Mouse (Mus musculus) spleen, postnatal 36 days (tissue): ENCODE data around the gene Celf2.
A peak's percentile ranks its signal among the peaks of the same experiment; 100 is the strongest.

Experiments
- DNase-seq, 2 experiments: peaks; one replicate each; pipeline ENCODE4 v3.0.0; 2022; ENCODE audit warnings: low spot score in 2 of 2, mixed read lengths in 1 of 2

Celf2 gene

DNA sequence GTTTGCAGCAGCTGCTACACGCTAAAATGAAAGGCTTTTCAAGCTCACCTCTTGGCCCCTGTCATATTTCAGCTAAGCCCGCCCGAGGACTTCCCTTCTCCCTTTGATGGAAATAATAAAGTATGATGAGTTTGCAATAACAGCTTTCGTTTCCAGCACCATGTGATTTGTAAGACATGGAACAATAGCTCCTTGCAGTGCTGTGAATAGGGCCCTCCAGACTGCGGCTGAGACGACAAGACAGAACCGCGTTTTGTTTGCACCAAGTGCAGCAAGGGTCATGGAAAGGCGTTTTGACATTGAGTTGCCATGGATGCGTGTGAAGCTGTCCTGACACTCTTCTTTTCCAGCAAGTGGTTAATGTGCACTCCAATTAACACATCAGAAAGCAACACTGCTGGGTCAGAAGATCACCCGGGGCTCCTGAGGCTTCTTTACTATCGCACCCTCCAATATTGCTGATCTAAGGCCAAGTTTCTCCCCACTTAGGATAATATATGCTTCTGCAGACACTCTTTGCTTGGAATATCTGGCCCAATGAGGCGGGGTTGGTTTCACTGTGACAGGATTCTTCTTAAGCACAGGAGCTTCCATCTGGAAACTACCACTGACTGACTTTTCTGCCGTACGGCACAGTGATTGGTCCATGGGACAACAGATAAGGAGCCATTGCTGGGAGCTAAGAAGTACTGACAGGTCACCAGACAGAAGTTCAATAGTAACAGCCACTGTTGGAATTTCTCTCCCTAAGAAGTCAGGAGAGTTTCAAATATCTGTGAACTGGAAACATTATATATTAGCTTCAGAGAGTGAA lies 301.5 kb downstream of the Celf2 start:
- no peak for DNase-seq

DNA sequence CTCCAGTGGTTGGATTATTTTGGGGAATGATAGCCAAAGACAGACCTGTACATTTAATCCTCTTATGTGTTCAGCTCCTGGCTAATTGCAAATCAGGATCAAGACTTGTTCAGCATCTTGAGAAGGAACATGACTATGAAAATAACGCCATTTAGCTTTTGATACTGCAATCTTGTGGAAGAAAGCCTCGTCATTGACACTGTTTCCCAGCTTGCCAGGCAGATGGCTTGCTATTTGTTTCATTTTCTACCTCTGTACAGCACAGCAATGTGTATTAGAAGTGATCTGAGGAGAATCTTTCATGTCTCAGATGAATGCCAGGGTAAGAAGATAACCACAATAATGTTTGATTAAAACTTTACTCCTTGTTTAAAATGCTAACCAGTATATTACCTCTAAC lies 315.9 kb downstream of the Celf2 start:
- DNase-seq, result no peak

DNA sequence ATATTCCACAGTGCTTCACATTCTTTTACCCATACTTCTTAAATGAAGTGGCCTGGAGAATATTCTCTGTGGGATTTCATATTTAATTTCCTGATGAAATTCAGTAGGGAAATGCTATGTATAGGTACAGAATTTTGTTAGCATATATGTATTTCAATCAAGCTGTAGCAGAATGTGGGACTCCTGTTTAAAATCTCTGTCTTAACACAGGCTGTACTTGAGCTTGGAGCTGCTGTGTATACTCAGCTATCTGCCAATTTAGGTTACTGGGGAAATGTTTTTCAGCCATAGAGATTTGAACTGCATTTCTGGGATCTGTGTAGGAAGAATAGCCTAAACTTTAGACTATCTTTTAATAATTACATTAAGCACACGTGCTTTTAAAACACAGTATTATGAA lies 330.2 kb downstream of the Celf2 start:
- no peak for DNase-seq

DNA sequence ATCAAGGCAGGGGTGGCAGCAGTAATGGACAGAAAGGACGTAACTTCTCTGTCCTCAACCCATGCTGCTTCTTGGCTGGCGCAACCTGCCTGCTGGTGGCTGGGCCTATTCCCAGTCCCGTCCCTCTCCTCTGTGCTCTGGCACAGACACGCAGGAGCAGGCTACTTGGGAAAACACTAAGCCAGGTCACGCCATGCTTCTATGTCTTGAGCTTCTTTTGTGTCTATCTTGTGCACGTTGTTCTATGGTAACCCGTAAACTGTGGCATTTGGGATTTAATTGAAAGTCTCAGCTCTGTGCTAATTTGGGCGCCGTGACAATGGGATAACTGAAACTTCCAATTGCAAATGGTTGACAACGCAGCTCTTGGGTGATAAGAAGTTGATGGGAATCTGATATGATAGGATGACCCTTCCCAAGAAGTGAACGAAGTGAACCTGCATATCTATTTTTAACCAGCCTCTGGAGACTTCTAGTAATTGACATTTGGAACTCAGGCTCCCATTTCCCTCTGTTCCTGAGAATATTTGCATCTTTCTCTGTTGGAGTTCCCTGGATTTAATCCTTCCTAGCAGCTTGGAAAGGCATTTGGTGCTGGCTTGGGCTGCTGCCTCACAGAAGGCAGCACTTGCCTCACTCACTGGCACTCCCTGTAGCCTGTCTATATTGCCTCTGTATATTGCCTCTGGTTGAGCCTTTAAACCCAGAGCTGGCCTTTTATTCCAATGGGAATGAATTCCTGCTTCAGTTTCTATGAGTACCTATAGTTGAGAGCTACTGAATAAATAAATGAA lies 335.9 kb downstream of the Celf2 start:
- no peak for DNase-seq

DNA sequence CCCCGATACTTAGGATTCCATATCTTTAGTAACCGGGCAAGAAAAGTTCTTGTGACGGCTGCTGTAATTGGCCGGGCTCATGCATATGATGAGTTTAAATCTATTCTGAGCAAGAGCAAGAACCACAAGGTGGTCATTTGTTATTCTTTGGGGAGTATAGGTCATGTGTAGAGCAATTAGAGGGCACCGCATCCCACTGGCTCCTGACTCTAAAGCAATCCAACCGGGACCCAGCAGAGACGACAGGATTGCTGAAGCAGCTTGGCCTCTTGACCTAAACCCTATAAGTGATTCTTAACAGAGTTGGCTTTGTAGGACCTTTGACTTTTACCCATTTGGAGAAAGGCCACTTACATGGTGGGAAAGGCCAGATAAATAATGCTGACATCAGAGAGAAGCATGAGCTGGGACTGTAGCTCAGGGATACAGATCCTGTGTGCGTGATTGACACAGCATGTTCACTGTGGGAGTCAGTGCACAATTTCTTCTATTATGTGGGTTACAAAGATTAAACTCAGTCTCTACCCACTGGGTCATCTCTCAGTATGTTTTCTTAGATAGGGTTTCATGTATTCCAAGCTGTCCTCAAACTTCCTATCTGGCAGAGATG lies 338.2 kb downstream of the Celf2 start:
- no peak for DNase-seq

DNA sequence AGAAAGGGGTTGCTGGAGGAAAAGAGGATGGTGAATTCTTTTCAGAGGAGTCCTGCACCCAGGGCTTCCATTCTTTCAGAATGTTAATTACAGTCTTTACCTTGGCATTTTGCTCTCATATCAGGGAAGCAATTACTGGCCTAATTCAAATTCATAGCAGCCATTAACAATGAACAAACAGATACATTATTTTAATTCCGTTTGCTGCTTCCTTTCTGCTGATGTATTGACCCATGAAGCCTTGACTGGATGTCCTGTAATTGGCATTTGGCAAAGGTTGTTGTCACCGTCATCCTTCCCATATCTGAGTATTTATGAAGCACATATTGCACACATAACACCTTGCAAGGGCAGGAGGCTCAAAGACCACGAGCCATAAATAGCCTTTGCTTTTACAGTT lies 343.6 kb downstream of the Celf2 start:
- no peak for DNase-seq

DNA sequence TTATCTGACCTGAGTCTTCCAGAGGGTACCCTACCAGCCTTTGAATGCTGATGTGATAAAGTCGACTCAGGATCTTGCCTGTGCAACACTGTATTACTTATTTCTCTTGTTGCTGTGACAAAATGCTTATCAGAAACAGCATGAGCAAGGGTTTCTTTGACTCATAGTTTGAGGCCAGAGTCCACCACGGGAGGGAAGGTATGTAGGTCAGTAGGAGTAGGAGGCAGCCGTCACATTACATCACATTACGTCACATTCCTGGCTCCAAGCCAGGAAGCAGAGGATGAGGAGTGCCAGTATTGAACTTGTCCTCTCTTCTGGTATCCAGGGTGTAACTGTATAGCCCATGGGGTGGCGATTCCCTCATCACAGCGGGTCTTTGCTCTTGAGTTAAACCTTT lies 349.3 kb downstream of the Celf2 start:
- no peak for DNase-seq

DNA sequence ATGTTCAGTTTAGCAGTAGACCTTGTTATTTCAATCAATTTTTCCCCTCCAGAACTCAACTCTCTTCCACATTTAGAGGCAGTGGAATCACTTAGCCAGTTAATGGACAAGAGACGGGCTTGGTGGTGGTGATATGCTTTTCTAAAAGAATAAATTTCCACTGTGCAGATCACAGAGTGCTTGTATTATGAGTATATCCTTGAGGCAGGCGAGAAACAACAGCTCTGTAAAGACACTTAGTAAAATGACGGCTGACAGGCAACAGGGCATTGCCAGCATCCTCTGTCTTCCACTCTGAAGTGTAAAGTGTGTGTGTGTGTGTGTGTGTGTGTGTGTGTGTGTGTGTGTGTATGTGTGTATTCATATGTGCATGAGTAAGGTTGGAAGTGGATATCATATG lies 362.1 kb downstream of the Celf2 start:
- no peak for DNase-seq

DNA sequence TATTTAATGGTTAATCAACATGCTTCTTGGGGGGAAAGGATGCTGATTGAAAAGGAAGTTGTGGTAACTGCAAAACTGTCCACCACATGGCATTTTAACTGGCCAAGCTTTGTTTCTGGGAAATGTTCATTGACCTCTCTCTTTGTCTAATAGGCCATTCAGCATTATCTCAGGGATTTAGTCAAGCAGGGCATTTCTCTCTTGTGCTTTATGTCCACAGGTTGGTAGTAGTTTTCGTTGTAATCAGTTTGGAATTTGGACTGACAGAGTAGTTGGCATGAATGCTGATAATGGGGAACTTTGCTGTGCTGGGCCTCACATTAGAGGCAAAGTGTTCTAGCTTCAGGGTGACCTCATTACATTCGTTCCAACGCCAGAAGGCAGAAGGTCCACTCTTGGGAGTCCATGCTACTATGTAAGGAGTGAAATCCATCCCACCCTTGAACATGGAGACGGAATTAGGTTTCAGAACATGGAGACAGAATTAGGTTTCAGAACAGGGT lies 363.8 kb downstream of the Celf2 start:
- no peak for DNase-seq

DNA sequence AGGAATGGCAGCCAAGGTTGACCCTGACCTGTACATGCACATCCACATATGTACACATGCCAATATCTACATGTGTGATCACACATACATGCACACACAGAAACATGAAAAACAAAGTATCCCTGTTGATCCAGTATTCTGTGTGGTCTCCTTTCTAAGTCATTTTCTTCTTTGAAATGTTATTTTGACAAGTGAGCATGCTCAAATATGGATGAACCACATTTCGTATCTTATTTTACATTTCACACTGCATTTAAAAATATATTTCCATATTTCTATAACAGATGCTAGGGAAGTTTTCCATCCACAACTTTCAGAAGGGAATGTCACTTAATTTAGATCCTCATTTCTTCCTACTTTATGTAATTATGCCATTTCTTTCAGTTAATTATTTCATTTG lies 364.5 kb downstream of the Celf2 start:
- DNase-seq, result no peak

DNA sequence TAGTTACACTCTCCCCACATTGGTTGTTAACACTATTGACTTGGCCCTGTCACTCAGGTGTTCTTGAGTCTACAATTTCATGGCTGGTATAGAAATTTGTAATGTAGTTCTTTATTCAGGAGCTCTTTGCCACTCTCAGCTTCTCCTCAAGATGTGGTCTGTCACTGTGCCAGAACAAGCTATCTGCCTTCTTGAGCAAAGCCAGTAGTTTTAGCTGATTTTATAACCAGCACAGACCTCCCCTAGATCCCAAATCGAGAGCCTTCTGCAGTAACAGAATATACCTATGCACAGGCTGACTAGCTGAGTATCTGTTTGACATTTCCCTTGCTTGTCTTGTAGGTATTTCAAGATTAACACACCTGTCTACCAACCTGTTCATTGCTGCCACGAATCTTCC lies 386.0 kb downstream of the Celf2 start:
- DNase-seq, result no peak

DNA sequence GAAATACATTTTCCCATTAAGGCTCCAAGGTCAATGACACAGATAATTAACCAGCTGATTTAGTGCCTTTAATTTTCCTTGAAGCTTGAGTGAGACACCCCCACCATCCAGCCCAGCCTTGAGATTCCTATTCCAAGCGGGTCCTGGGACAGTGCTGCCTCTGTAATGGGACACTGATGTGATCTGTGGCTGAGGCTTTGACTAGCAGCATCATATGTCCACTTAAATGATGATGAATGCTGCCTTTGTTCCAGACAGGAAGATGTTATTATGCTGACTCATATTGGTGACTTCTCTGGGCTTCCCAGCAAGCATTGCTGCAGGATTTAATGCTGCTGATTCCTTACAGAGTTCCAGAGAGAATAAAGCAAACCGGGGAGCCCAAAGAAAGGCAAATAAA lies 393.6 kb downstream of the Celf2 start:
- DNase-seq, result no peak

DNA sequence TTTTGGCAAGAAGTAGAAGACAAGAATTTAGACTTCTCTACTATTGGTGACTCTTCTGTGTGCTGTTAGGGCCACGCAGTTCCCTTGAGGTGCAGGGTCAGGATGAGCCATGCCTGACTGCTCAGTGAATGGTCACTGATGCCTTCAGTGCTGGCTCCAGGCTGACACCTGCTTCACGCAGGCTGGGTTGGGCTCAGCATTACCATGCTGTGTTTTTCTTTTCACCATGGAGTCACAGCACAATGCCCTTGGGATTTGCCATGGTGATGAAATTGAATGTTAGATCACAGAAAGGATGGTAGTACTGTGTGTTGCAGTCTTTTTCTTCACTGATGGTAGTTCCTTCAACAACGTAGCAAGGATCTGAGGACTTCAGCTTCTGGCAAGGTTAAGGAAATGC lies 394.2 kb downstream of the Celf2 start:
- DNase-seq, result peak in 1 of 2 experiments; percentile 1

DNA sequence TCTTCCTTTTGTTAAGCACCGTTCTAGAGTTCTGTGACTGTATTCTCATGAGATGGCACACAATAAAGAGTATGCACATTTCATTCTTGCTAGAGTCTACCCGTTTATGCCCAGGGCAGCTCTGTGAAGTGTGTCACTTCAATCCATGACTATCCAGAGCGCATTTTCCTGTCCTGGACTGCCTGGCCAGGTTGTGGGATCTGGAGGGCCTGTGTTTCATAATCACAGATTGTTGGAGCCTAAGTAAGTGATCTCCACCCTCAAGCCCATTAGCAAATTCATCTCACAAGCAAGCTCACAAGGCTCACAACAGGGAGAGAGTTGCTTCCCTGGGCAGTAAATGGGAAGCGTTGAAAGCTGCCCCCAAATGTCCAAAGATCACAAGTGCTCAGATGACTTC lies 395.6 kb downstream of the Celf2 start:
- no peak for DNase-seq

DNA sequence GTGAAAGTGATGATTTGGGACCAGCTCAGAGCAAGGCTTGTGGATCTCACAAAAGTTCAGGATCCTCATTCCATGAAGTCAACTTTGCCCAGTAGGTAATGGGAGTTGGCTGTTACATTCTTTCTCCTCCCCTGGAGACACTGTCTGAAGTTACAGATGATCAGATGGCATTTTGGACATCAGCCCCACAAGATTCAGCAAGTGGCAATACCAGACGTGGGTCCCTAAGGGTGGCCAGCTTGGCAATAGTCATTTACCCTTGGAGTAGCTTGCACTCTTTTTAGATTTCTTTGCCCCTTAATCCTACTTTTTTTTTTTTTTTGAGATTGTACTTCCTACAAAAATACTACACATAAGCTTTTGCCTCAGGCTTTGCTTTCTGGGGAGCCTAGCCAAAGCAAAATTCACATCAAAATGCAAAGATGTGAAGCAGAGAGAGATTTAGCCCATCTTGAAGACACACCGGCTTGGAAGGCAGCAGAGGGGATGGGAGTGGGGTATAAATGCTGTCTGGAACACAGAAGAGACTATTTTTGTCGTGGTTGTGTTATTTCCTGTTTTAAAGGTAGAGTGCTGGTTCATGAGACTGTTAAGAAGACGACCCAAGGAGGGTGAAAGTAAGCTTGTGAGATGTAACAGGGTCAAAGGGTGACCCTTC lies 397.1 kb downstream of the Celf2 start:
- no peak for DNase-seq

DNA sequence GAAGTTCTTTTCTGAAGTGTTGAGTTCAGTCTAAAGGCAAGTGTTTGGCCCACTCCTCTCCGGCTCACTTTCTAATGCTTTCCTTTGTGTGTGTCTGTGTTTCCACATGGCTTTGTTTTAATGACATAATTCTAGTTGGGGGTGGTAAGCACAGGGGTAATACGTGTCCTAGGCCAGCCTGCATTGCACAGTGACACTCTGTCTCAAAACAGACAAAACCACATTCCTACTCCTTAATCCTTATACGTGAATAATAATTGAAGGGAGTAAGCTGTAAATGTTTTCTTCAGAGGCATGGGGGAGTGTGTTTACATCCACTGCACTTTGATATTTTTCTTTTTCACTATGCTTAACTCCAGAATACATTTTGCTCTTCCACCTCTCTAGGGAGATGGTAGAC lies 415.9 kb downstream of the Celf2 start:
- no peak for DNase-seq

DNA sequence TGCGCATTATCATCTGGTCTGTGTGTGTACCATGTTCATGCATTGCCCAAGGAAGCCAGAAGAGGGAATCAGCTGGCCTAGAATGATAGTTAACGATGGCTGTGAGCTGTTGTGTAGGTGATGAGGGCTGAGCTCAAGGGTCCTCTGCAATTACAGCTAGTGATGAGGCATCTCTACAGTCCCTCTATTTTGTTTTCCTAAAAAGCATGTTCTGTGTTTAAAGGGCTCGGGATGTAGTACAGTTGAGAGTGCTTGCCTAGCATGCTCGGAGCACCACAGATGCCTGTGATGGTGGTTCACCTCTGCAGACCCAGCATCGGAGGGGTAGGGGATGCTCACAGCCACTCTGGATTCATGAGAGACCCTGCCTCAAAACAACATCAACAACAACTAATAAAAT lies 416.7 kb downstream of the Celf2 start:
- DNase-seq, result no peak

DNA sequence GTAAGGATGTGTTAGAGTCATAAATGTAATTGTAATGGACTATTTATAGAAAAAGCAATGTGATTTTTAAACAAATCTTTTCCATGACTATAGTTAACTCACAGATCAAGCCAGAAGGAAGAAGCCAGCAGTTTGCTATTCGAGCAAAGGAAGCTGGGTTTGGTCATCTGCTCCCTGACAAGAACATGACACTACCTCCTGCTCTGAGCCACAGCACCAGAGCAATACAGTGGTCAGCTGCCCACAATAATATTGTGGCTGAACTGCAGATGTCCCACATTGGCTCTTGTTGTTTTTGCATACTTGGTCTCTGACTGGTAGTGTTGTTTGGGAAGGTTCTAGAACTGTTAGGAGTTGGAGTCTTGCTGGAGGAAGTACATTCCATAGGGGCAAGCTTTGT lies 418.9 kb downstream of the Celf2 start:
- no peak for DNase-seq

DNA sequence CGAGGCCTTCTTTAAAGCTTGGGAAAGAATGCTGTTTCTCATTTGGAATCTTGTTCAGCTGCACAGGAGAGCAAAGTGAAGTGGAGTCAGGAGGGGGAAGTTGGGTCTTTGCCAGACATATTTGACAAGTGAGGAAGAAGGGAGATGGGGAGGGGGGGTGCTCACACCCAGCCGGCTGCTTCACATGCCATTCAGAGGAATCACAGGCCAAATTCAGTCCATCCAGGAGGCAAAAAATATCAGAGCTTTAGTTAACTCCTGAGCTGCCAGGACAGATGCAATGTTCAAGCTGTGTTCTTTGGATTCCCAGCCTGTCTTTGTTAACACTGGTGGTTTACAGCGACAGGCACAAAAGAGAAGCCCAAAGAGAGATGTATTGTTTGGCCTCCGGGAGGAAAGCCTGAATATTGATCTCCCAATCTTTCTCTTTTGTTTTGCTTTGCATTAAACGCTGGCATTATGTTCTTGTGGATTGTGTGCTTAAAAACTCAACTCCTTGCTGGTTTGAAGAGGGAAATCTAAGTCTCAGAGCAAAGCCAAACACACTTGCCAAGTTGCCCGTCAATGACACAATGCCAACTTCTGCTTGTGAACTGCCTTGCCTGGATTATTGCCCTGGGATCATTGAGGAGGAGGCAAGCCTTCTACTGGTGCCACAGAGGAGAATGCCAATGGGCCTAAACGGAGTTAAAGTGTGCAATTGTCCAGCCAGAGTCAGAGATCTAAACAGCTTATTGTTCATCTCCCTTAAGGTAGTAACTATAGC lies 420.1 kb downstream of the Celf2 start:
- DNase-seq, result no peak

DNA sequence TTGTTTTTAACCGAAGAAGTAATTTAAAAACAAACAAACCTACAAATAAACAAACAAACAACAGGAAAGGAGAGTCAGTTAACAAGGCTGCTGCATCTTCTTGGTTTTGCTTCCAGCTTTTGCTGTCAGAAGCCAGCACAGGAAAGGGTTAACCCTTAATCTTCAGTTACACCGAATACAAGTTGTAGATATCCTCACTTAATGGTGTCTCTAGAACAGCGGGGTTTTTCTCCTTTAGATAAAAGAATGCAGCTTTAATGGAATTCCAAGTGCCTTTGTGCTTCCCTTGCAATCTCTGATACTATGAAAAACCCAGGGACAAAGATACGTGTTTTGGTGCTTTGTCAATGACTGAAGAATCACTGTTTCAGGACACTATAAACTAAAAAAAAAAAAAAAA lies 420.8 kb downstream of the Celf2 start:
- no peak for DNase-seq

DNA sequence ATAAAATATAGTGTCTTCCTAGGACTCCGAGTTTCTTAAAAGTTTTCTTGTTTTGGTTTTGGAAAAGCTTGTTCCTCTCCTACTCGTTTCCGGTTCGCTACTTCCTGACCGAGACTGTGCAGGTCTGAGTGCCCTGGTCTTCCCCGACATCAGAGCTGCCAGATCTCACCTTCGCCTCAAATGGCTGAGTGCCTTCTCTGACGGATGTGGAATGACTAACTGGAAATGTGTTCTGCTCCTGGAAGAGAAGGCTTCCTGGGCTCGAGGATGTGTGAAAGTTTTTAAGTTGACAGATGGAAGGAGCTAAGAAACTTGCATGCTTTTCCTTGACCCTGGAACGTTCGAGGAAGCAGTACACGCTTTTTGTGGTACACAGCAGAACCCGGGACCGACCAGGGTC lies 421.9 kb downstream of the Celf2 start:
- DNase-seq, result no peak
